Mouse (Mus musculus) thymus, adult 18-20 months (tissue): ENCODE measurements around the gene Tnfrsf25.

Experiments
- DNase-seq, 2 experiments: peaks; one replicate each; pipeline ENCODE4 v3.0.0; 2022; ENCODE audit warnings: mixed read lengths in 2 of 2

Gene Tnfrsf25

GRCm38 (mm10) chr4:152124361-152124961 lies 8.7 kb downstream of the Tnfrsf25 start:
- no peak for DNase-seq

GRCm38 (mm10) chr4:152125161-152126025 lies 9.7 kb downstream of the Tnfrsf25 start:
- DNase-seq = no peak

GRCm38 (mm10) chr4:152126026-152126920 lies 10.5 kb downstream of the Tnfrsf25 start:
- DNase-seq = no peak

GRCm38 (mm10) chr4:152127884-152128283 lies 12.2 kb downstream of the Tnfrsf25 start:
- DNase-seq = no peak

GRCm38 (mm10) chr4:152128784-152129183 lies 13.1 kb downstream of the Tnfrsf25 start:
- DNase-seq = no peak

GRCm38 (mm10) chr4:152129395-152129930 lies 13.7 kb downstream of the Tnfrsf25 start:
- no peak for DNase-seq

- DNase-seq = no peak
Measured at GRCm38 (mm10) chr4:152130771-152131653, 15.3 kb downstream of the Tnfrsf25 start.

- no peak for DNase-seq
Measured at GRCm38 (mm10) chr4:152131809-152132771, 16.4 kb downstream of the Tnfrsf25 start.

GRCm38 (mm10) chr4:152132772-152133169 lies 17.0 kb downstream of the Tnfrsf25 start:
- no peak for DNase-seq

GRCm38 (mm10) chr4:152133213-152133612 lies 17.5 kb downstream of the Tnfrsf25 start:
- DNase-seq = no peak

GRCm38 (mm10) chr4:152134507-152134906 lies 18.8 kb downstream of the Tnfrsf25 start:
- DNase-seq = peak in 1 of 2 experiments; percentile 47

- DNase-seq = no peak
Measured at GRCm38 (mm10) chr4:152135363-152135762, 19.6 kb downstream of the Tnfrsf25 start.

GRCm38 (mm10) chr4:152136112-152136875 lies 20.6 kb downstream of the Tnfrsf25 start:
- no peak for DNase-seq

- no peak for DNase-seq
Measured at GRCm38 (mm10) chr4:152136876-152137250, 21.1 kb downstream of the Tnfrsf25 start.

GRCm38 (mm10) chr4:152138497-152139260 lies 22.9 kb downstream of the Tnfrsf25 start:
- DNase-seq = peak; percentile 62

- DNase-seq = no peak
Measured at GRCm38 (mm10) chr4:152140441-152140840, 24.7 kb downstream of the Tnfrsf25 start.

GRCm38 (mm10) chr4:152141521-152142135 lies 25.9 kb downstream of the Tnfrsf25 start:
- DNase-seq = no peak

- DNase-seq = no peak
Measured at GRCm38 (mm10) chr4:152143632-152144031, 27.9 kb downstream of the Tnfrsf25 start.

- DNase-seq = no peak
Measured at GRCm38 (mm10) chr4:152145473-152145872, 29.7 kb downstream of the Tnfrsf25 start.
